Mouse (Mus musculus): ENCODE results near the gene S1pr1.

DNA sequence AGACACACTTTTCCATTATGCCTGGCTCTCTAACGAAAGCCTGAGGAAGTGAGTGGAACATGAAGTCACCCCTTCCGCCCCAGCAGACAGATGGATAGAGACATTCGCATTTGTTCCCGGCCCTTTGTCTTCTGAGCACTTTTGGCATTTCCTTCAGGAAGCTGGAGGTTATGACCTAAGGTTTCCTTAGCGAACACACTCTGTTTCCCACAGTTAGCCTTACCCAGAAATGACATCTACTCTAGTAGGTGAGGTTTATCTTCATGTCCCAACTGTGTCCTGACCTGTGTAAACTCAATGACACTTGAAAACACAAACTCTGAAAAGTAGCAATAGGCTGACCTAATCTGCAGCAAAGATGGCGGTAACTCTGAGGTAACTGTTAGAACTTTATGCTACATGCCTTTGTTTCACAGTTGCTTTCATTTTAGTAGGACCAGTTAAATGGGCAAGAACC lies 5.7 kb downstream of the S1pr1 start:
- TF ChIP-seq GATA1 (IDR thresholded peaks at IDR 0.05; ENCODE audit: borderline replicate concordance, low read length) (no peak), FLI1 (IDR thresholded peaks at IDR 0.05; ENCODE audit: low read length) (no peak)
